Mouse (Mus musculus) frontal cortex, postnatal 10 days (tissue): Measurements from ENCODE around the gene Rnf220.

ENCODE experiments used
- DNase-seq, 2 experiments: peaks; one replicate each; pipeline ENCODE4 v3.0.0; 2022; ENCODE audit warnings: low spot score in 2 of 2, mixed read lengths in 1 of 2

Gene Rnf220

DNA sequence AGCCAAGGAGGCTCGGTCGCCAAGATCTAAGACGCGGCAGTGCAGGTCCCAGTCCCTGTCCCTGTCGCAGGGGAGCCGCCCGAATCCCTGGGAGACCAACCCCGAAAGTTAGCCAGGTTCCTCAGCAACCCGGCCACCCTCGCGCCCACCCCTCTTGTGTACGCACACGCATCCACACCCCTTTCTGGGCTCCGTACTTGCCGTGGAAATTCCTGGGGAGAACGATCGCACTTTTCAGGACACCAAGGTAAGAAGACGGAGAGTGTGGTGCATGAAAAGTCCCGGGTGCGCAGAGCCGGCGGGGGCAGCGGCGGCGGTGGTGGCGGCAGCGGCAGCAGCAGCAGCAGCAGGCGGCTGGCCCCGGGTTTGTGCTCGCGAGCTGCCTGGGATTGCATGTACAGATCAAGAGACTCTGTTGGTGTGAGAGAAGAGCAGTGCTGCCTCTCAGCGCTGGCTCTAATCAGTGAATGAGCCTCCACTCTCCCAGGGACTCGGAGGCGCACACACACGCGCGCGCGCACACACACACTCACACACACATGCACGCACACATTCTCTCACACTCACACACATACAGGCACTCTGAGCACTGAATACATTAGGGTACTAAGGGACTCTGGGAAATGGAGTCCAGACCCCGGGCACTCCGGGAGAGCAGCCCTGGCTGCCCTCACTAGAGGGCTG, at the start of gene Rnf220:
Gene Rnf220, minus strand, starts transcription at position 571 of the 684 bp plus-strand sequence.
- peak; percentile 47 to 48 for DNase-seq

DNA sequence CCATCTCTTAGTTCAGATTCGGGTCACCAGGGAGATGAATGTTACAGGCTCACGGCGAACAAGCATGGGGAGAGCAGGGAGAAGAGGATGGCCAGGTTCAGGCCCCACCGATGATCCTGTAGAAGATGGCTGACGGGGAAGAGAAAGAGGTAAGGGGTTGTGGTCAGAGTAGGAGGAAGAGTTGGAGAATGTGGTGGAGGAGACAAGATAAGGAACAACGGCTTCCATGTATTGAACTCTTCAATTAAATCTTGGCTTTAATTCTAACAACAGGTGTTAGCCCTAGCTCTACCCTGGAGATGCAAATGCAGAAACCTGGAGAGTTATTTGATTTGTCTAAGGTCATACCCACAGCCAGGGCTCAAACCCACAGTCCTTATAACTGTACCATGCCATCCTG, 49.8 kb upstream of the Rnf220 start:
- DNase-seq = no peak

- DNase-seq = no peak
These were observed 48.6 kb upstream of the Rnf220 start for GRCm38 (mm10) chr4:117545448-117545847.

DNA sequence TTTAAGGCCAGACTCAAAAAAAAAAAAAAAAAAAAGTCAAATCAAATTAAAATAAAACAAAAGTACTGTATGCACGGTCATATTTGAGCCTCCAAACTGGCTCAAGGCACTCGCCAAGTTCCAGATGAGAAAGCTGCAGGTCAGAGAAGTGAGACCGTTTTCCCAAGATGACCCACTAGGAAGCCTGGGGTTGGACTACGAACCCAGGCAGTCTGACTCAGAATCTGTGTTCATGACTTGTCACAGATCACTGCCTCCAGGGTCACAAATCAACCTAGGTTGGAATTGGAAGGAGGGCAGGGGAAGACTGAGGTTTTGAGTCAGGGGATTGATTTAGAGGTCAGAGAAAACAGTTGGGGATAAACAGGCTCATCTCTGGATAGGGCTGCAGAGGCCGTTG, 43.7 kb upstream of the Rnf220 start:
- DNase-seq = no peak

DNA sequence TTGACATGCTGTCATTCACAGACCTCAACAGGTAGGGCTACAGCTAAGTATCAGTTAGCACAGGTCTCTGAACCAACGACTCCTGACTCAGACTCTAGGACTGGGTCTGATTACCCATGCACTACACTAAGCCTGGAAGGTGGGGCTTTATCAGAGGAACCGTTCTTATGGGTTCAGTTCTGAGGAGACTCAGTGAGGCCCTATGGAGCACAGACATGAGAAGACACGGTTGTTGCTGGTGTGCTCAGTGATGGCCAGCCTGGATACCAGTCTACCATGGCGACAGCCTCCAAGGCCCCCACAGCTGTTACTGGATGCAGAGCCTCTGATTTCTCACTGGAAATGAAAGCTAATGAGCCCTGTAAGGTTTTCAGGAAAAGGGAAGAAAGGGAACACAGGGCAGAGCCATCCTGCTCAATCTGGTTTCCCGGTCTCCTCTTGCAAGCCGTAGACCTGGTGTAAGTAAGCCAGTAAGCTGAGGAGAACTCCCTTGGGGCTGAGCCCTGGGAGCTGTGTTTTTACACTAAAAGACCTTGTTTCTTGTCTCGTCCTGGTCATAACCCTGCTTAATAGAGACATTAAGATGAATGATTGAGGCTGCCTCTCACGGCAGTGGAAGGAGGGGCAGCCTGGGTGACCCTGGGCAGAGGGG, 42.6 kb upstream of the Rnf220 start:
- no peak for DNase-seq

GRCm38 (mm10) chr4:117537002-117537401, 40.1 kb upstream of the Rnf220 start:
- DNase-seq = no peak

DNA sequence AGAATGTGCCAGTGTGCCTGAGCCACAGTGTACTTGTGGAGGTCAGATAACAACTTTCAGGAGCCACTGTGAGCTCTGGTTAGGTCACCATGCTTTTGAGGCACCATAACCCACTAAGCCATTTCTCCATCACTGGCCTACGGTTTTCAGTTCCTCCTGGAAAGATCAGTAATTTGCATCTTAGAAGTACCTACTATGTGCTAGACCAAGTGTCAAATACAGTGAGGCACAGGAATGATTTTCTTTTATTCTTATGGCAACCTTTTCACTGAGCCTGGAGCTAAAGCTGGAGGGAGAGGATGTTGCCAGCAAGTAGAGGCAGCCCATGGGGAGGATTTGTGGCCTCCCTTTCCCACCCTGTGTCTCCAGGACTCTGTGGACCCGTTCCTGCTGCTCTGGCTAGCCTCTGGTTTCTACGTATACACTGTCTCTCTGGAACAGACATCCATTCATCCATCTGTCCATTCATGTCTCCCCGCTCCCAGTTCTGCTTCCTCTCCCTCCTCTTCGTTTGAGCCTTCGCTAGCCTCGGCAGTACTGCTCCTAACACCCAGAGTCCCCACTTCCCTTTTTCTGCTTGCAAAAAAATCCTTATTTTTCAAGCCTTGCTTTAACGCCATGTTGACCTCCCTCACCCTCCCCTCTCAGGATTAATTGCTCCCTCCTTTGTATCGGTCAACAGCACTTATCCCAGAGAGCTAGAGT, 38.8 kb upstream of the Rnf220 start:
- no peak for DNase-seq

GRCm38 (mm10) chr4:117529843-117530242, 33.0 kb upstream of the Rnf220 start:
- DNase-seq = no peak

DNA sequence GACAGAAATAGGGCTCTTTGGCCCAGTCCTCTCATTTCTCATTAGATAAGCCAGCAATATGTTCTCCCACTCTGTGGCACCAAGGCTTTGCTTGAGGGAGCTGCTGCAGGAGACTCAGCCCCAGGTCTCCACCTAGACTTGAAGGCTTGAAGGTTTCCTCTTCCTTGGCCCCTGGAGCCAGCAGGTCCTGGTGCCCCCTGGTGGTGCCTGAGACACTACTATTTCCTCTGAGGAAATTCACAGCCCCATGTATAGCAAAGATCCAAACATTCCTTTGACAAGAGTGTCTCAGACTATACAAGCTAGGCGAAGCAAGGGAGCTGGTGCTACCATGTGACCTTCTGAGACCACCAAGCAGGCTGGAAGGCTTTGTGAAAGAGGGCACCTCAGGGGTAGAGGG, 31.1 kb upstream of the Rnf220 start:
- DNase-seq = peak in 1 of 2 experiments; percentile 33

- no peak for DNase-seq
These were observed 30.5 kb upstream of the Rnf220 start for GRCm38 (mm10) chr4:117527116-117527899.

DNA sequence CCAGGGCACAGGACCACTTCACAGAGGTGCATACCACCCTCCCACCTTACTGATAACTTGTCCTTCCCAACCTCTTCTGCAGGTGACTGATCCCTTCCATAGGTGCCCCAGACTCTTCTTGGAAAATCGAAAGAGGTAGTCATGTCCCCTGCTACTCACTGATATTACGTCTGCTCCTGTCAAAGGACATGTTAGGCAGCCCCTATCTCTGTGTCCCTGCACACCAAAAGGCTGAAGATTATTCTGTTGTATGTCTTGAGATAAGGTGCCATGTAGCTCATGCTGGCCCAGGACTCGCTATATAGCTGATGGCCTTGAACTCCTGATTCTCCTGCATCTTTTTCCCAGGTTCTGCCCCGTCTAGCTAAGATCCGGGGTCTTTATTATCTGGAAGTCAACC, 29.1 kb upstream of the Rnf220 start:
- DNase-seq = no peak

DNA sequence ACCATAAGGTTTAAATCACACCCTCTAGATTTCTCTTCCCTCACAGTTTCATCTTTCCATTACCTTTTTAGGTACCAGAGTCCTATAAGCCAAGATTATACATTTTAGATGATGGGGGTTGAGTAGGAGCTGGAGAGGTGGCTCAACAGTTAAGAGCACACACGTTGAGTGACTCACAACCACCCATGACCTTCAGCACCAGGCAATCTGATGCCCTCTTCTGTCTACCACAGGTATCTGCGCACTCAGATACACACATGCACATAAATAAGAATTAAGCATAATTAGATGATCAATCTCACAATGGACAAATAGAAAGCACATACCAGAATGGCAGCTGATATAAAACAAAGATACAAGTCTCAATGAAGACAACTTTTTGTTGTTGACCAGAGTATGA, 24.5 kb upstream of the Rnf220 start:
- DNase-seq = no peak

DNA sequence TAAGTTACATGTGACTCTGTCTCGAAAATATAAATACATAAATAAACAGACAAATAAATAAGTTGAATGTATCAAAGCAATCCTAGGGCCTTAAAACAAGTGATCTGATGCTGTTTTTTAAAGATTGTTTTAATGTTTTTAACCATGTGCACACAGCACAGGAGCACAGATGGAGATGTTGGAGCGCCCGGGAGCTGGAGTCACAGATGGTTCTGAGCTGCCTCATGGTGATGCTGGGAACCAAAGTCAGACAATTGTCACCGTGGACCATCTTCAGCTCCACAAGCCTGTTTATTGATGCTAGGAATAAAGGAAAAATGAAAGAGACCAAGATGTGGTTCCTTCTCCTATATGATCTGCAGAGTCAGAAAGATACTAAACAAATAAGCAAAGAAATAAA, 21.4 kb upstream of the Rnf220 start:
- no peak for DNase-seq

GRCm38 (mm10) chr4:117499043-117499442, 2.2 kb upstream of the Rnf220 start:
- no peak for DNase-seq

GRCm38 (mm10) chr4:117495869-117496401, 917 bp downstream of the Rnf220 start:
- no peak for DNase-seq

GRCm38 (mm10) chr4:117494911-117495501, 1.8 kb downstream of the Rnf220 start:
- DNase-seq = no peak

DNA sequence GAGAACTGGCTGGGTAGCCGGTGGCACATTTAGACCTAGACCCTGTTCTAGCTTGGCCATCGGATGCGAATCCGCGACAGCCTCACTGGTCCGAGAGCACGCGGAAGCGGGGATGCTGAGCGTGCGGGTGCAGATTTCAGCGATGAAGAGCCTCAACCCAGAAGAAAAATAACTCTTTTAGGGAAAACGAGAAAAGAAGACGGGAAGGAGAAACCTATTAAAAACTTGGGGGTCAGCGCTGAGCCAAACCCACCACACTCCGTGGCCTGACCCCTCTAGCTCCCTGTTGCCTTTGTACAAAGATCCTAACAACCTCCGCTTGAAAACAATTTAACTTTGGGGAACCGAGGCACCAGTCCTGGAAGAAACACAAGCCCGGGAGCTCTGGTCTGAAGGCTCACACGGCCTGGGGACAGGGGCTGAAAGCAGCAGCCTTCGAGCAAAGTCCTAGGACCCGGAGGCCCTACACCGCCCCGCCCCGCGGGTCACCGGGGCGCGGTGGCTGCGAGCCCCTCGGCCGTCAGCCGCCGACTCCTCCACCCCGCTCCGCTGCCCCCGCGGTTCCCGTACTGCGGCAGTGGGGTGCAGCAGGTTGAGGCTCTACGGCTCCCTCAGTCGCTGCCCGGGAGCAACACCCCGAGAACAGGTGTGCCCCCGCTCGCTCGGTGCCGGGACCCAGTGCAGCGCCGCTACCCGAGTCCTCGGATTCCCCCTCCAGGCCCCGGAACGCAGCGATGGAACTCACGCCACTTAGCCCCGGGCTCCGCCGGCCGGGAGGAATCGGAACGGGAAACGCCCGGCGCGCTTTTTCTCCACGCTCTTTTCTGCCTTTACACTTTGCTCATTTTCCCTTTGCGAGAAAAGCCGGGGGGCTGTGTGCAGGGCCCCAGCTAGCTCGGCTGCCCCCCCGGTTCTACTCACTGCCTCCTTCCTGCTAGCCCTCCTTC, 2.7 kb downstream of the Rnf220 start:
- DNase-seq = no peak

GRCm38 (mm10) chr4:117493161-117493568, 3.7 kb downstream of the Rnf220 start:
- DNase-seq = peak in 1 of 2 experiments; percentile 17

GRCm38 (mm10) chr4:117491840-117492239, 5.0 kb downstream of the Rnf220 start:
- no peak for DNase-seq

- no peak for DNase-seq
These were observed 6.9 kb downstream of the Rnf220 start for GRCm38 (mm10) chr4:117489975-117490374.
